Mouse (Mus musculus): ENCODE results near the gene 1110008L16Rik.
"Not testable (repeated sequence)": the region's sequence is repeated elsewhere in the genome, so short reads cannot be mapped to it uniquely, and the experiment has no call there.

Gene 1110008L16Rik

GRCm38 (mm10) chr12:55389132-55390081 is 90.0 kb downstream of the 1110008L16Rik start:
- ATAC-seq (ENCODE audit: insufficient number of reproducible peaks, low FRiP score, low TSS enrichment) = no peak

- ATAC-seq (ENCODE audit: insufficient number of reproducible peaks, low FRiP score, low TSS enrichment) = no peak
These were observed 92.7 kb downstream of the 1110008L16Rik start for GRCm38 (mm10) chr12:55392120-55392519.

- no peak for ATAC-seq (ENCODE audit: insufficient number of reproducible peaks, low FRiP score, low TSS enrichment)
These were observed 93.6 kb downstream of the 1110008L16Rik start for GRCm38 (mm10) chr12:55392733-55393577.

- not testable (repeated sequence) for ATAC-seq (ENCODE audit: insufficient number of reproducible peaks, low FRiP score, low TSS enrichment)
These were observed 96.2 kb downstream of the 1110008L16Rik start for GRCm38 (mm10) chr12:55395601-55396000.

- ATAC-seq (ENCODE audit: insufficient number of reproducible peaks, low FRiP score, low TSS enrichment) = no peak
These were observed 97.2 kb downstream of the 1110008L16Rik start for GRCm38 (mm10) chr12:55396536-55396935.

GRCm38 (mm10) chr12:55397544-55398239 is 98.3 kb downstream of the 1110008L16Rik start:
- no peak for ATAC-seq (ENCODE audit: insufficient number of reproducible peaks, low FRiP score, low TSS enrichment)

- ATAC-seq (ENCODE audit: insufficient number of reproducible peaks, low FRiP score, low TSS enrichment) = peak; percentile 100
These were observed 99.1 kb downstream of the 1110008L16Rik start for GRCm38 (mm10) chr12:55398240-55399127.

GRCm38 (mm10) chr12:55399128-55399677 is 99.8 kb downstream of the 1110008L16Rik start:
- ATAC-seq (ENCODE audit: insufficient number of reproducible peaks, low FRiP score, low TSS enrichment) = 0 out of 2 replicates have a peak, but pooled peaks have one; percentile 26

- no peak for ATAC-seq (ENCODE audit: insufficient number of reproducible peaks, low FRiP score, low TSS enrichment)
These were observed 108.5 kb downstream of the 1110008L16Rik start for GRCm38 (mm10) chr12:55407888-55408287.

GRCm38 (mm10) chr12:55415255-55415654 is 115.9 kb downstream of the 1110008L16Rik start:
- ATAC-seq (ENCODE audit: insufficient number of reproducible peaks, low FRiP score, low TSS enrichment) = no peak

GRCm38 (mm10) chr12:55415762-55416161 is 116.4 kb downstream of the 1110008L16Rik start:
- ATAC-seq (ENCODE audit: insufficient number of reproducible peaks, low FRiP score, low TSS enrichment) = no peak

GRCm38 (mm10) chr12:55420220-55420619 is 120.8 kb downstream of the 1110008L16Rik start:
- ATAC-seq (ENCODE audit: insufficient number of reproducible peaks, low FRiP score, low TSS enrichment) = no peak

GRCm38 (mm10) chr12:55422057-55422456 is 122.7 kb downstream of the 1110008L16Rik start:
- no peak for ATAC-seq (ENCODE audit: insufficient number of reproducible peaks, low FRiP score, low TSS enrichment)

- no peak for ATAC-seq (ENCODE audit: insufficient number of reproducible peaks, low FRiP score, low TSS enrichment)
These were observed 126.9 kb downstream of the 1110008L16Rik start for GRCm38 (mm10) chr12:55426300-55426699.

GRCm38 (mm10) chr12:55429201-55429600 is 129.8 kb downstream of the 1110008L16Rik start:
- ATAC-seq (ENCODE audit: insufficient number of reproducible peaks, low FRiP score, low TSS enrichment) = no peak

- ATAC-seq (ENCODE audit: insufficient number of reproducible peaks, low FRiP score, low TSS enrichment) = no peak
These were observed 130.6 kb downstream of the 1110008L16Rik start for GRCm38 (mm10) chr12:55429956-55430355.
